Mouse (Mus musculus) lung, postnatal 0 days (tissue): ENCODE results near the gene Proser3.

Experiments
- CTCF ChIP-seq: IDR thresholded peaks from 2 replicates; pipeline ENCODE4 v1.5.1; 2016; ENCODE audit warnings: antibody characterized with exemption, mild to moderate bottlenecking
- EP300 ChIP-seq: IDR thresholded peaks from 2 replicates; pipeline ENCODE4 v1.6.1; 2016; ENCODE audit warnings: antibody characterized with exemption, mild to moderate bottlenecking, control low read depth

DNA sequence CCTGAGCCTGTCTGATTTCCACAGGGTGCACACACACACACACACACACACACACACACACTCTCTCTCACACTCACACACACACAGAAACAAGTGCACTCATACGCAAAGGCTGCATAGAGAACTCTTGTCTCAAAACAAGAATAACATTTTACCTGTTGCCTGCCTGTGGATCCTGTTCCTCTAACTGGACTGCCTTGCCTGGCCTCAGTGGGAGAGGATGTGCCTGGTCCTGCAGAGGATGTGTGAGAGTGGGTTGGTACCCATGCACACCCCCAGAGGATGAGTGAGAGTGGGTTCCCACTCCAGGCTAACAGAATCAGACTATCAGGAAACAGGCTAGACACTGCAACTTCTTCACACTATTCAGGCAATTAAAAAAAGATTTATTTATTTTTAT, 1.5 kb downstream of the Proser3 start:
- TF ChIP-seq CTCF, result no peak
- no peak for TF ChIP-seq EP300
